Mouse (Mus musculus): ENCODE measurements around the gene Qtrt2.

DNA sequence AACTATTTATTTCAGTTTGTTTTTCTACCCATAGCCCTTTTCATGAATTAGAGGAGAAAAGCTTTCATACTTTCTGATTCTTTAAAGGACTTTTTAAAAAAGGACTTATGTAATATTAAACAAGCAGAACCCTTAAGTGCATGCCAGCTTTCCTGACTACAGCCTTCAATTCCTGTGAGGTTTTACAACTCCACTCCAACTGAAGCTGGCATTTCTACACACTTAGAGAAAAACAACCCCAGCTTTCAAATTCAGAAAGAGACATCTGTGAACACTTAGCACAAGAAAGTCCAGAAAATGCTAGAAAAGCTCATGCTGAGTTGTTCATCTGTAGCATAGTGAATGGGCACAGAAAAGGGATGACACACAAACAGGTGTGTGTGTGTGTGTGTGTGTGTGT lies 56.8 kb downstream of the Qtrt2 start:
- TF ChIP-seq USF1 (IDR thresholded peaks at IDR 0.05; ENCODE audit: low read depth) (no peak), TCF12 (IDR thresholded peaks at IDR 0.05; ENCODE audit: insufficient read depth, poor library complexity, severe bottlenecking) (no peak), POLR2A (IDR thresholded peaks at IDR 0.05; ENCODE audit: insufficient read length, low read depth) (no peak), MAX (IDR thresholded peaks at IDR 0.05; ENCODE audit: low read depth) (no peak), E2F4 (IDR thresholded peaks at IDR 0.05; ENCODE audit: insufficient read depth) (no peak), MYOD1 (IDR thresholded peaks at IDR 0.05; ENCODE audit: control insufficient read depth in 1 of 3, insufficient read length in 2 of 3, low read depth in 2 of 3) (no peak), REST (IDR thresholded peaks at IDR 0.05; ENCODE audit: insufficient read depth, insufficient read length) (no peak), CEBPB (IDR thresholded peaks at IDR 0.05; ENCODE audit: insufficient read depth, poor library complexity, severe bottlenecking) (no peak)

All from myocyte (in vitro differentiated cells).